Mouse (Mus musculus) lung, adult 2 months (tissue): Measurements from ENCODE around the gene Acta2.

Experiments used
- CTCF ChIP-seq: fragments of 200-500 bp; IDR thresholded peaks from 2 replicates; pipeline ENCODE4 v1.5.1; 2011; ENCODE audit warnings: mild to moderate bottlenecking, low read length, control low read depth; ENCODE audit not compliant: insufficient read depth
- POLR2A ChIP-seq: fragments of 200-500 bp; IDR thresholded peaks from 2 replicates; pipeline ENCODE4 v1.6.1; 2011; ENCODE audit warnings: low read depth, mild to moderate bottlenecking, control low read depth, low read length, borderline replicate concordance; ENCODE audit errors: extremely low read depth

DNA sequence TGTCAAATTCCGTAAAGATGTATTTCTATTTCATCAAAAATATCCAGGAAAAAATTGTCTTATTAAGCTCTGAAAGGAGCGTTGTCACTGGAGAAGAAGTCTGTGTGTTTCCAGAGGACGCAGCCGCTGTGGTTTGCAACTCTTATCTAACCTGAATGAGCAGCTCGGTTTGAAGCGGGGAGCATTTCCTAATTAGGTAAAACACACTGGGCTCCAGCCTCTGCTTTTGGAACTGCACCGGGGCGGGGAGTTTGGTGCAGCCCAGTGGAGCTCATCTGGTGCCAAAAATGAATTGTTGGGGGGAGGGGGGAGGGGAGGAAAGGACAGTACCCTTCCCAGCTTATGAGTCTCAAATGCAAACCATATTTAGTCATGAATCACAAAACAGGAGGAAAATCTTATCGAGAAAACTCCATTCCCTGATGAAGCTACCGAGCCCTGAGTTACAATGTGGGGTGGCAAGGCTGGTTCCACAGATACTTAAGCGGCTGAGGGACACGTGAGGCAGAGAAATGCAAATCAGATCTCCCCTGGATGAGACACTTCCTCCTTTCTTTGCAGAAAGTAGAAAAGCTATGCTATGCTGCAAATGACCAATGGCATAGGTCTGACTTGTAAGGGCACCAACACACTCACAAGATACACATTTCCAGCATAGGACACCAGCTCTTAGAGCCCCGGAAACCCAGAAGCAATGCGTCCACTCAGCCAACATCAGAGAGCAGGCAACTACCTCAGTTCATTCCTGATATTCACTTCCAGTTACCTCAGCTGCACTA is 1.1 kb downstream of the Acta2 start:
- TF ChIP-seq POLR2A (no peak), CTCF (no peak)
